Mouse (Mus musculus): ENCODE data around the gene Rptor. TPM values are rescaled to one million over a fixed set of nuclear protein-coding genes. Genes with fewer than 3 reads are reported as not detected.

Gene Rptor
- total RNA-seq, 4 experiments from 2014 or later, result 59.2 to 68.7 (median 63.5) TPM

DNA sequence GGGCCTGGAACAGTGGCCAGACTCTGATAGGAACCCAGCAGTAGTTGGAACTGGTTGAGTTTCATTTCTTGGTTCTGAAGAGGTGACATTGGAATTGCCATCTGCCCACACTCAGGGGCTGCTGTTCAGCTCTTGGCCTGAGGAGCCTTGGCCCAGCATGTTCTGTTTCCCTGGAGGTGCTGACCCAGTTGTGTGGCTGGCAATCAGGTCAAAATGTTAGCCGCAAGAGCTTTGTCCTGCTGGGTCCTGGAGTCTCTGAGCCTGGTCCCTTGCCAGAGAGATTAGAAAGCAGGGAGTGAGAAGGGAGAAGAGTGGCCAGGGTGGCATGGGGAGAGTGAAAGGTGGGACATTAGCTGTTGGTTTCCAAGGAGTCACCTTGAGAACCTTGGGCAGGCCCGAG lies 346.1 kb downstream of the Rptor start:
- no peak for DNase-seq (ENCODE audit: low spot score in 2 of 2)

Other genes starting within 250 kb of the Rptor start
- 1 to 10 TPM; 5.9 to 8.0 (median 7.0) TPM for gene Sgsh, start 247.4 kb upstream of the Rptor start, total RNA-seq (2022)
- 1 to 10 TPM; 6.0 to 6.9 (median 6.3) TPM for gene Slc26a11, start 247.3 kb upstream of the Rptor start, total RNA-seq (2022)
- gene Rnf213, start 209.8 kb upstream of the Rptor start, total RNA-seq (2022), result 1 to 10 TPM; 3.6 to 8.6 (median 6.1) TPM
- gene Endov, start 111.6 kb upstream of the Rptor start, total RNA-seq (2022), result 10 to 100 TPM; 28.8 to 39.7 (median 32.2) TPM
- 100 to 1,000 TPM; 330 to 455 (median 386) TPM for gene Nptx1, start 55.2 kb upstream of the Rptor start, total RNA-seq (2022)

Data from layer of hippocampus, adult 8-10 months (tissue).